Mouse (Mus musculus): ENCODE data around the gene Amotl2.
"Not testable (repeated sequence)": the region's sequence is repeated elsewhere in the genome, so short reads cannot be mapped to it uniquely, and the experiment has no call there.

Amotl2 gene

DNA sequence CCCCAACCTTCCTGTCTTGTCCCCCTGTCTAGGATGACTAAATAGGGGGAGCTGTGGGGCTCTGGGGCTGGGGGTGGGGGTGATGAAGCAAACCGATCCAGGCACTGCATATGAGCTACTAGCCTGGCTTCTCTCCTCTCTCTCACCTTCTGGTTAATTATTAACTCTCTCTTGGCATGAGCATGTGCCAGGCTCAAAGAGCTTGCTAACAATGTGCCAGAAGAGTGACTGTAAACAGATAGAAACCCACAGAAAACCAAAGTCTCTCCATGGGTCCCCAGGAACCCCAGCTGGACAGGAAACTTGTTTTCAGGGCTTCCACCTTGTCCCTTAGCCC lies 18.2 kb downstream of the Amotl2 start:
- DNase-seq = peak in 1 of 2 experiments; percentile 71

DNA sequence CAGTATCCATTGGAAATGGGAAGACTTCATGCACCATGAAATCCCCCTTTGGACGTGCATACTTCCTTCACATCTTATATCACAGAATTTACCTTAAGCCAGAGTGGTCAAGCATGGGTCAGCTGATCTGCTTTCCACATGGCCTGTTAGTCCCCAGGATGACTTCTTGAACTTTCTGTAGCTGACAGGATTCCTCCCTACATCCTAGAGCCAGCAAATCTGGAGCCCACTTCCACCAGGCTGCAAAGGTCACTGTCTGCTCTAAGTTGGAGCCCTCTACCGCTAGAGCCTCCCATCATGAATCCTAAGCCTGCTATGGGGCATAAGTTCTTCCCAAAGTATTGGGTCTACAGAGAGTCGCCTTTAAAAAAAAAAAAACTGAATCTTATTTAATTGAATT lies 18.8 kb downstream of the Amotl2 start:
- DNase-seq = no peak

DNA sequence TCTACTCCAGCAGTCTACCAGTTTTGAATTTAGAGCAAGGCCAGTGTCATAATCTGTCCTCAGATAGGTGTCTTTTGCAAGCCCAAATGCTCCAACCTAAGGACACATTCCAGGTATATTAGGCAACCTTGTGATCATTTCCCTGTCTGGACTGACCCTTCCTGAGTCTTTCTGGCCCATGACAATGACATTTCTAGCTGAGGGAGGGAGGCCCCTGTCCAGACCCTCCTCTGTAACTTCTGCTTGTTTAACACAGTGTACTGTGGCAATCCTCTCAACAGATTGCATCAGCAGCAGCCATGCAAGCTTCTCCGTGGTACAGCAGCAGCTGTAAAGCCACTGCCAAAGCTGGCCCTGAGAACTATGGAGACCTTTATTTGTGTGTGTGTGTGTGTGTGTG lies 19.5 kb downstream of the Amotl2 start:
- DNase-seq = peak in 1 of 2 experiments; percentile 59

DNA sequence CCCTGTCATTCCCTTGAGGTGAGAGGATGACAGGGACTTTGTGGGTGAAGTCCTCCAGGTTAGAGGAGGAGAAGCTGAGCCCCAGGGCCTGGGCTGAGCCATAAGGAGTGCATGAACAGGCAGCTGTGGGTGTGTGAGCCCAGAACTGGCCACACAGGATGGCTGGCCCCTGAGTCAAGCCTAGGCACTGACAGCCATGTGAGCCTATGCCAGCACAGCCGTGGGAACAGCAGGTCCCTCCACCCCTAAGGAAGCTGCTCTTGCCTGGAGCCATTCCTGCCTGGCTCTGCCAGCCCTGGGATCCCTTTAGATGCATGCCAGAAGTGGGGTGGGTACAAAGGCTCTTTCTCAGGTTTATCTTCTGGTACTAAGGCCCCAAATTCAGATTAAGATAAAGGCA lies 20.9 kb downstream of the Amotl2 start:
- DNase-seq = no peak

DNA sequence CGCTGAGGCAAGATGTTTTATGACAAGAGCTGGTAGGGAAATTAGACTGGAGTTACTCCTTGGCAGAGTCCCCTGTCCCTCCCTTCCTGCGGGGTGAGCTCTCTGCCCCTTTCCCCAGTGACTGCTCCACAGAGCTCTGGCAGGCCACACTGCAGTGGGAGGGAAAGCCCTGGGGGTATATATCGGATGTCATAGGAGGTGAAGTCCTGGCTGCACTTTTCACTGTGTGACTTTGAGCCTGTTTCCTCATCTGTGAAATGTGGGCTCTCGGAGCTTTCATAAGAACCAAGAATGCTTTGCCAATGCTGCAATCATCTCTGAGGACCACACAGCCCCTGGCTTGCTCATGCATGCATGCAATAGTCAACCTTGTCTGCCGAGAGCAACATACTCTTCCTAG lies 30.3 kb downstream of the Amotl2 start:
- DNase-seq = no peak

DNA sequence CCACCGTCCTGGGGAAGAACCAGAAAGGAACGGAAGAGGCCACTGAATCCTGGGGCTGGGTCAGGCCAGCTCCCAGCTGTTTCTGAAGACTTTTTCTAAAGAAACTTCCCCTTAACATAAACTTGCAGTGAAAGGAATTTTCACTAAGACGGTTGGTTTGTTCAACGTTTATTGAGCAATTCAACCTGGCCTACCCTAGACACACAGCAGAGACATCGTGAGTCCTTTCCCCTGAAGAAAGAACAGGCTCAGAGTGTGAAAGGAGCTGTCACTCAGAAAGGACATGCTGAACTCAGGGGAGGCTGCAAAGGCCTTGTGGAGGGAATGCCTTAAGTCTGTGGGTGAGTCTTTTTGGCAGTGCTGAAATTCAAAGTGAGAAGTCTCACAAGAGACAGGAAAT lies 31.4 kb downstream of the Amotl2 start:
- DNase-seq = no peak

DNA sequence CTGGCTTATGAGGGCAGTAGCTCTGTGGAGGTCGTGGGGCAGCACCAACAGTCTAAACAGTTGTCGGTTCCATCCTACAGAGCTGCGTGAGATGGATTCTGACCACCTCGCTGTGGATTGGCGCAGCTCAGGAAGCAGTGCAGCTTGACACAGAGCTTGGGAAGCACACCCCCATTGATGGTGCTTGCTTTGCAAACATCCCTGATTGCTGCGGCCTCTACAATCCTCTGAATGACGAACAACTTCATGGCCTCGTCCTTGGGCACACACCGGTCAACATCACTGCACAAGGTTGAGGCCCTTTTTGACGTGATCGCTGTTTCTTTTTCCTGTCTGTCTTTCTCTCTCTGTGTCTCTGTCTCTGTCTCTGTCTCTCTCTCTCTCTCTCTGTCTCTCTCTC lies 32.7 kb downstream of the Amotl2 start:
- no peak for DNase-seq

DNA sequence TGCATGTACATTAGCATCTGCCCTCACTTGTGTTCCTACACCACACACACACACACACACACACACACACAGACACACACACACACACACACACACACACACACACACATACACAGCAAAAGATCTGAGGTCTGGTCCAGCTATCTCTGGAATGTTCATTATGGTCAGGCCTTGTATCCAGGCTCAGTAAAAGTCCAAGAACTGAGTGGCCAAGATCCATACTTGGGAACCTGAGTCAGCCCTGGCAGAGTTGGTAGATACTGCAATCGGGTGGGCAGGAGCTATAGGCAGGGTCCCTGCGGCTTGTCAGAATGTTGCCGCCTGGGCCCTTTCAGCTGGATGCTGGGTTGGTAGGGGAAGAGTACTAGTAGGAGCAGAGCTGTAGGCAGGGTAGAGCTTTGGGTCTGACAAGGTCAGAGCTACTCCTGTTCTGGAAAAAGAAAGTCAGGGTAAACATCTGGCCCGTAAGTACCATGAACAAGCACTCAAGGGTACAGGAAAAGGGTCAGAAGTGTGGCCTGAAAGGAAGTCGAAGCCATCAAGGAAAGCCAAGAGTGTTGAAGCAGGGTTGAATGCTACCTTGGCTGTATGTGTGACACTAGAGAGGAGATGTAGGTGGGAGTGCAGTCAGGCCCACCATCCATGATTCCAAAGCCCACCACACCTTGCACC lies 35.3 kb downstream of the Amotl2 start:
- DNase-seq = no peak

DNA sequence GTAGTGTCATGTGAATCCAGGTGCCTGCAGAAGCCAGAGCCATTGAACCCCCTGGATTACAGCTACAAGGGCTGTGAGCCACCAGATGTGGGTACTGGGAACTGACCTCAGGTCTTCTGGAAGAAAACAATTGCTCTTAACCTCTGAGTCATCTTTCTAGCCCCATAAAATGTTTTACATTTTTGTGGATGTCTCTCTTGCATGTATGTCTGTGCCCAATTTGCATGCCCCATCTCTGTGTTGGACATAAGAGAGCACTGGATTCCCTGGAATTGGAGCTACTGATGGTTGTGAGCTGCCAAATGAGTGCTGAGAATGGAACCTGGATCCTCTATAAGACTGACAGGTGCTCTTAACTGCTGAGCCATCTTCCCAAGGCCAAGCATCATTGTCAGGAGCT lies 36.8 kb downstream of the Amotl2 start:
- DNase-seq = no peak

DNA sequence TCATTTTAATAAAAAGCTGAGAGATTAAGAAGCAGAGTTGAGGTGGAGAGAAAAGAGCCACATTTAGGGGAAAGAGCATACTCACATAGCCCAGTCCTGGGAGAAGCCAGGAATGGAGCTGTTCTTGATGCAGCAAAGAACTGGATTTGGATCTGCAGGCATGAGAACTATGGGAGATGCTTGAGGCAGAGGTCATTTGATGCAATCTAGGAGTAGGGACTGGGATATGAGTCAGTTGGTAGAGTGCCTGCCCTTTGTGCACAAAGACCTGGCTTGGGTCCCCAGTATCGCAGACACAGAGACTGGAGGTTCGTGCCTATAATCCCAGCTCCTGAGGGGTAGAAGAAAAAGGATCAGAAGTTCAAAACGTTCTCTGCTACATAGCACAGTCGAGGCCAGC lies 38.7 kb downstream of the Amotl2 start:
- DNase-seq = peak in 1 of 2 experiments; percentile 47

DNA sequence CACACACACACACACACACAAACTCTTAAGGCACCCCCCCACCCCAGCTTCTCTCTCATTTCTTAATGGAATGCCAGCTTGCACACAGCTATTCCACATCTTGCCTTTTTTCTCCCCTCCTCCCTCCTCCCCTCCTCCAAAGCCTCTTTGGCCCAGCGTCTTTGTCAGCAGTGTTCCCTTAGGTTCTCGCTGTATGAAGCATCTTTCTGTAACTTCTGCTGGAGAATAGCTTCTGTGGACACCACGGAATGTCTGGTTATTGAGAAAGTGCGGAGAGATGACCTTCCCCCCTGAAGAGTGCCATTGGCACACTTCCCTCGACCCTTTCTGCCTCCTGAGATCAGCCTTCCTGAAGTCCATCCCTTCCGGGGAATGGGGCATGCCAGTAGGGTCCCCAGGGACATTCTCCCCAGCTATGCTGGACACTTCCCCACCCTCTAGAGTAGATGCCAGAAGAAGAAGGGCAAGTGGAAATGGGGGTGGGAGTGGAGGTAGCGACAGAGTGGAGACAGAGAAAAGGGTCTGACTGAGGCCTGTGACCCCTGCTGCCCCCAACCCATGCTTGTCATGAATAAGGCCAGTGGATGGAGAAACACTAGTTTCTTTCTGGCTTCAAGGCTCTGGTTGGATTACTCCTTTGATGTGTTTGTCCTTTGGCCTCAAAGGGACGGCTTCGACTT lies 39.3 kb downstream of the Amotl2 start:
- DNase-seq = no peak

DNA sequence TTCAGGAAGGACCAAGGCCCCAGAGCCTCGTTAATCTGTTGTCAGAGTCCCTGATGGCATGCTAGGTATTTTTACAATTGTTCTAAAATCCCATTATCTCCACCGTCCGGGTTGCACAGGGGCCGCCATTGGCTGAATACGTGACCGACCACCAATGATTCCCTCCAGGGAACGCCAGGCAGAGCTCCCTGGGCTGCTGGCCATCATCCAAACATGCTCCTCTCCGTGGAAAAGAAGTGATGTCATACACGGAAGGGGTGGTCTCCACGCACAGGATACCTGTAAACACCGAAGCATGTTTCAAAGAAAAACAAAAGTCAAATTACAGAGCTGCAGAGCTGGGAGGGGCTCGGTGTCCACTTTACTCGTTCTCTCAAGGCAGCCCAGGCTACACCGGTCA lies 39.9 kb downstream of the Amotl2 start:
- DNase-seq = no peak

DNA sequence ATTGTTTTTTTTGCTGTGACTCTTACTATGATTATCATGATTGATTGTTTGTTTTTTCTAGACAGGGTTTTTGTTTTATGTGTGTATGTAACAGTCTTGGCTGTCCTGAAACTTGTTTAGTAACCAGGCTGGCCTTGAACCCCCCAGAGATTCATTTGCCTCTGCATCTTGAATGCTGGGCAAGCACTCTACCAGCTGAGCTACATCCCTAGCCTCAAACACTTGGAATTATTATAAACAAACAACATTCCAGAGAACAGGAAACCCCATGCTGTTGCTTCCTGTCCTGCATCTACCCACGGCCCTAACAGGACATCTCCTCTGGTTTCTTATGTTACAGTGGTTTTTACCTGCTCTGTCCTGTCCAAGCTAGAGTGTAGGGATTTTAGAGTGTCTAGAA lies 42.4 kb downstream of the Amotl2 start:
- no peak for DNase-seq

DNA sequence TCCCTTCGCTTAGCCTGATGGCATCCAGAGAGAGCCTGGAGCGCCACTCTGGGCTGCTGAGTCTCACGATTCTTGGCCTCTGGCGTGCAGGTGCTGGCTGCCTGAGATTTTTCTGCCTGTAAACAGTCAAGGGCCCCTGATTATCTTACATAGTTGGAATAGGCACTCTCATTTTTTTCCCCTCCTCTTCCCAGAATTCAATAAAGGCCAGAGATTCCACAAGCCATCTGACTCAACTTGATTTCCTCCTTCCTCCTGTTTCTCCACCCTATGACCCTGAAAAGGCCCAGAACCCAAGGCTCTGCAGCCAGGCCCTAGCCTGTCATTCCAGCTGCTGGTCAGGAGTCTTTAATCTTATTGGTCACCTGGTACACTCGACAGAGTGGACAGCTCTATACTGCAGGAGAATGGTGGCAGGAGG lies 43.1 kb downstream of the Amotl2 start:
- DNase-seq = peak; percentile 64

DNA sequence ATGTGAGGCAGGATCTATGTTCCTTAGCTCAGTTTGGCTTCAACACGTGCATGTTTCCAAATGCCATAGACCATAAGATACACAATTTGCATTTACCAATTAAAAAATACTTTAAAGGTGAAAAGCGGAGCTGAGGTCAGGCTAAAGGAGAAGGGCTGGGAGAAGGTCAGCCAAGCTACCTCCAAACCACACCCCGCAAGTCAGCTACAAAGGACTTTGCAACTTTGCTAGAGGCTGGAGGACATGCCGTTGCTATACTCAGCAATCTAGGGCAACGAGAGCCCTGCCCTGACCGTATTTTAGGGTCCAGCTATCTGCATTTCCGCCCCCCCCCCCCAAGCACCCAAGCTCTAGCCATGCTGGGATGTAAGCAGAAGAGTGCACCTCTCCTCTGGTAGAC lies 45.1 kb downstream of the Amotl2 start:
- no peak for DNase-seq

DNA sequence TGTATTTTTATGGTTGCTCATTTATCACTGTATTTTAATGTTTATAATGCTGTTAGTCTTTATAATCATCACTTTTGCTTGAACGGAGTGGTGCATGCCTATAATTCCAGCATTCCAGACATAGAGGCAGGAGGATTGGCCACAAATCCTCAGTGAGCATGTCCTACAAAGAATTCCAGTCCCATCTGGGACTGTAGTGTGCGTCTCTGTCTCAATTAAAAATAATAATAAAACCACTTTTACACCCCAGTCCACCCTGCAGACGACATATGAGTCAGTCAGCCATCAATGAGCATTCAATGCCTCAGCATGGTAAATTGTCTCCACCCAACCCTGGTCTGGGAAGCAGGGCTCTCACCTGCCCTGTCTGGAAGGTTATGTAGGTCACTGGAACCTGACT lies 46.4 kb downstream of the Amotl2 start:
- no peak for DNase-seq

DNA sequence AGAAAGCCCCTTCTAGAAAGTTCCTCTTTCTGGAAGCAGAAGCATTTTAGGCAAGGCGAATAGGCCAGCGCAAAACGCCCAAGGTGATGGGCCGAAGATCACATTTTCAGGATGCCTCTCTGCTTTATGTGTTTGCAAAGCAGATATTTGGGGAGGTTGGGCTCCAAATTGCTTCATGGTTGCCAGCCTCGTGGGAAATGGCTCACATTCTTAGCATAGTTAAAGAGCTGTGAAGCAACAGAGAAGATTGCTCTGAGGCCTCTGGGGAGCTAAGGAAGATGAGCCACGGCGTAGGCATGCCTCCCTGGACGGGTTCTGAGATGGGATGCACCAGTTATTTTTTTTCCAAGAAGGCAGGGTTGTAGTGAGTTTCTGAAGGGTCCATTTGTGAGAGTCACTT lies 47.0 kb downstream of the Amotl2 start:
- peak; percentile 52 to 63 for DNase-seq

DNA sequence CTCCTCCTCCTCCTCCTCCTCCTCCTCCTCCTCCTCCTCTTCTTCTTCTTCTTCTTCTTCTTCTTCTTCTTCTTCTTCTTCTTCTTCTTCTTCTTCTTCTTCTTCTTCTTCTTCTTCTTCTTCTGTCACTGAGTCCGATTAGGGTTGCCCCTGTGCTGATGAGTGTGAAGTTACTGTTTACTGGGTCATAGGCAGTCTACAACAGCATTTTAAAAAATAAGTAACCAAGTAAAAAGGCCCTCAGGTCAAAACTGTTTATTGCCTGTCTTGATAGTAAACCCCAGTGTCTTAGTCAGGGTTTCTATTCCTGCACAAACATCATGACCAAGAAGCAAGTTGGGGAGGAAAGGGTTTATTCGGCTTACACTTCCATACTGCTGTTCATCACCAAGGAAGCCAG lies 48.1 kb downstream of the Amotl2 start:
- DNase-seq = not testable (repeated sequence)

DNA sequence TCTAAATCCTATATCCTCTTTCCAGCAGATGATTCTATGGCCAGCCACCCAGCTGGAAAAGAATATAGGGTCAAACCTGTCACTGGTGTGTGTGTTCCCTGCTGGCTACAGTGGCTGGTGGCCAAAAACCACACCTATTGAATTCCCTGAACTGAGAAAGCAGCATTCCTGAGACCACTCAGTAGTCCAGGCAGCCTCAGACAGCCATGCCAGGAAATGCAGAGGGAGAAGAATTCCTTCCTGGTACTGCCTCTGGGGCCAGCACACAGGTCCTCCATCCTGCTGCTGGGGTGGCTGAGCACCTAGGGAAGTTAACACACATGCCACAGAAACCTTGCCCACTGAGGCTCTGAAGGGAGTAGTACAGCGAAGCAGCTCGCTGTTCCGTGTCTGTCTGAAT lies 50.3 kb downstream of the Amotl2 start:
- DNase-seq = peak; percentile 54 to 62

DNA sequence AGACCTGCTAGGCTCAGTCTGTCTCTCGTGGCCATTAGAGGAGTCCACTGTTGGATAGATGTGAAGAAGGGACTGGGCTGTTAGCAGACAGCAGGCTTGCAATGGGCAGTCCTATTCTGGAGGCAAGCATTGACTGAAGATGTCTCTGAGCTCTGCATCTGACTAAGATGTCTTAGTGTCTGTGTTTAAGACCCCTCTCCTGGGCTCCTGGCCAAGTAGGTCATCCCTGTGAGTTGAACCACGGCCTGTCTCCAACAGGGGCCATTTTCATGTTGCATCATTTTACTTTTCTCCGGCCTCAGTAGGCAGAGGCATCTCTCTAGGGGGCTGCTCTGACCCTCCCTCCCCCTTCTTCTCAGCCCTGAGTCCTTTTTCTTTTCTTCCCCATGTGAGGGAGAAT lies 52.8 kb downstream of the Amotl2 start:
- DNase-seq = no peak

DNA sequence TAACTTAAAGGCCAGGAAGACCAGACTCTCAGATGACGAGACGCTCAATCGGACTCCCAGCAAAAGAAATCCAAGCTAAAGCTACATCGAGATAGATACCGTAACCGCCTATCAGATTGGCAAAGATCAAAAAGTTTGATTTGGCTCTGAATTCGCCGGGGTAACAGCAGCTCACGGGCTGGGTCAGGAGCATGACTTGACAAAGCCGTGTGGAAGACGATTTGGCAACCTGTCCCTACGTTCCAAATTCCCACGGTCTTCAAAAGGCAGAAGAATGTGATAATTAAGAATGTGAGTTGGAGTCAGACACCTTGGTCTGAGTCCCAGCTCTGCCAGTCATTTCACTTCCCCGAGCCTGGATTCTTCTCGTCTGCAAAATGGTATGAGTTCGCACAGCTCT lies 53.7 kb downstream of the Amotl2 start:
- DNase-seq = no peak

DNA sequence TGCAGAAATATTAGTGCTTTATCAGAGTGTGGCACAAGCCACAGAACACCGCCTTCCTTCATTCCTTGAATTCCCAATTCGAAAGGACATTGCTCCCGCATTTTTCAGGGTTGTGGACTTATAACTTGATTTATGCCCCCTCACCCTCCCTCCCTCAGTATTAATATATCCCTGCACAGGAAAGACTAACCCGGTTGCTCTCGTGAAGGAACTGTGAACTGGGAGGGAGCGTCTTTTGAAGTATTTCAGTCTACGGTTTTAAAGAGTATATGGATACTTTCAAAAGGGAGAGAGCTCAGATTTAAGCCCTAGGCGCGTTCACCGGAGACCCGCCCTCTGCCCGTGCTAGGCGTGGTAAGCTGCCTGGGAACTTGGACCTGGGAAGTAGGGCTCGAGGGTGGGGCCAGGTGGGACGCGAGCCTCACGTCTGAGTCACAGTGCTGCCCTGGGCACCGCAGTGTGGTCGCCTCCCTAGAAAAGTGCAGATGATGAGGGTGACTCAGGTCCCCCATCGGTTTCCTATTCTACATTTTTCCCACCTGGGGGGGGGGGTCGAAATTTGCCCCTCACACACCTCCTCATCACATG lies 54.9 kb downstream of the Amotl2 start:
- DNase-seq = peak; percentile 72 to 82

DNA sequence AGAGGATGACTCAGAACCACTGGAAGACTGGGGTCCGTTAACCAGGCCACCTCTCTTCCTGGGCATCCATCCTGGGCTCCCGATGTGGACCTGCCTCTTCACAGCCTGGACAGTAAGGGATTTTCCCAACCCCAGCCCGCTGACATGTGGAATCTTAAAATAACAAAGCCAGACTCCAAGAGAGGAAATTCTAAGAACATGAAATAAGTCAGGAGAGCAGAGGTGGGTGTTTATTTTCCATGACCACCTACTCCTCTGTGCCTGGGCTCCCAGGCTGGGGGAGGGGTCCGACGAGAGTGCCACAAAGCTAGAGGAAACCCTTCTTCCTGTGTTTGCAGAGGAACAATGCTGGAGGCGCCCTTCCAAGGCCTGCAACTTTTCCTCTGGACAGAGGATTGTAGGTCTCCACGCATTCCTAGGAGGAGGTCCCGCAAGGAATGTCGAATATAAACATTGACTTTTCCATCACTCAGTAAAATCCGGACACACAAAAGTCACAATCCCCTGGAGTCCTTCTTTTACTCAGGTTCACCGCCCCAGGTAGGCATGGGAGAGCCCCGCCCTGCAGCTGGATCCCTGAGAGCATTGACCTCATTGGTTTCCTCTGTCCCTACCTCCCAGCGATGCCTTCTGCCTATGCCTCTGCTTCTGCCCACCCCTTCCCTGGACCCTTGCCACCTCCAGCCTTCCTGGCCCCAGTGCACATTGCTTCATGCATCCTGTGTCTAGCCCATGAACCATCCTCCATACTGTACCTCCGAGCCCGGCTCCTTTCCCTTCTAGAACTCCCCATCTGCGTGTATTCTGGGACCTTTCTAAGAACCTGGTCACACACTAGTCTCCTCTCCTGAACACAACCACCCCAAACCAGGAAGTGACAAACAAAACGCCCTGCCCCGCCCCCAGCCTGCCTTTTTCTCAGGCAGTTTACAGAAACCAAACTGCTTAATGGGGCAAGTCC lies 61.4 kb downstream of the Amotl2 start:
- DNase-seq = peak; percentile 77 to 84

Measured in lung, adult 18-20 months (tissue).